Mouse (Mus musculus) T-helper 1 cell (primary cell): Measurements from ENCODE around the gene Chn2.

Experiments used
- in situ Hi-C: fragments of 300-600 bp; cut with MboI, MseI; formaldehyde crosslinking; loops from one replicate; pipeline ENCODE4 v1.15.1; 2025; ENCODE audit warnings: high pct_unique_total_duplicates

Gene Chn2

DNA sequence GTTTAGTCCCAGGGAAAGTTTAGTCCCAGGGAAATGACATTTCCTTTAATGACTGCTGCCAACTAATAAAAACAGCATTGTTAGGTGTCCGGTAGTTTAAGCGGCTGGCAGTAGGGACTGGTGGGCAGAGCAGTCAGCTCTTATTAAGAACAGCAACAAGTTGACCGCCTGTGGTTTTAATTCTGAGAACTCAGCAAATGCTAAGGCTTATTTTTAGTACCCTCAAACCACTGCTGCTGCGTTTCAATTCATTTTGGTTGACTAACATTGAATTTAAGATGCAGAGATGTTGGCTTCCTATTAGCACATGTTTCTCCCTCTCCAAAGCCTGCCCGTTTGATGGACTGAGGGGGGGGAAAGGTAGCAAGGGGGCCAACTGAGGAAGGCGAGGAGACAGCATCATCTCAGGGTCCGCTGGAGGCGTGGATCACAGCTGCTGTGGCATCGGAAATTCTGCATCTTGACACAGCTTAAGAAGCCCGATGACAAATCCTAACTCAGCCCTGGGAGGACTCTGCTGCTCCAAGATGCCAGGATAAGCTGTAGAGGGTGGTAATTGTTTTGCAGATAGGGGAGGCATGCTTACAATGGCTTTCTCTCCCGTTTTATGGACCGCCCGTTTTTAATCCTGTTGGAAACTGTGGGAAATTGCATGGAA, 2.2 kb downstream of the Chn2 start:
- in situ Hi-C loops: no loop called here

DNA sequence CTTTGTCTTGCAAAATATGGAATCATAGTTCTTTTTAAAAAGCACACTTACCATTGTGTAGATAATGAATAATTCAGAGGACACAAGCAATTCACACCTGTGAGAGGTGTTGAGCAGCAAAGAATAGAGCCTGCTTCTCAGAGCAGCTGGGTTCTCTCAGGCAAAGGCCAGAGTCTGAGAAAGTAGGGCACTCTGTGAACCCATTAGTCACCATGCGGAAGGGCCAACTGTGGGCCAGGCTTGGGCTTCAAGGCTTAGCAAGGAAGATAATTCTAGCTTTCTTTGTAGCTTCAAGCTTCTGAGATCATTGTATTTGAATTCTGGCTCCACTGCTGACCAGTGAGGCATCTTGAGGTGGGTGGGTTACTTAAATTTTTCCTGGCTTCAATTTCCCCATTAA, 2.8 kb downstream of the Chn2 start:
- in situ Hi-C loops: no loop called here

DNA sequence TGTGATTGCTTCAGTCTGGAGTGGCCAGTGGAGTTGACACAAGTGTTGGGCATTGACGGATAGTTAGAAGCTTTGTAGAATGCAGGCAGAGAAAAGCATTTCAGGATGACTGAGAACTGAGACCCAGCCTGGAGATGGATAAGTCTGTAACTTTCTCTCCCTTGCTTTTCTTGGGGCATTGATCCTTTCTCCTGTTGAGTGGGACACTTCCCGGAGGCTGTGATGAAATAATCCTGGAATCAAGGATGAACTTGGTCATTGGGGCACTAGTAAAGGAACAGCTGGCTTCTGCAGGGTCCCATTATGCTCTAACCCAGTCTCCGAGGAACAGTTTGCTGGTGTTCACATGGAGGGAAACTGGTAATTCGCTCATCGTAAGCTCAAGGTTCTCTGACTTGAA, 4.2 kb downstream of the Chn2 start:
- in situ Hi-C loops: no loop called here

DNA sequence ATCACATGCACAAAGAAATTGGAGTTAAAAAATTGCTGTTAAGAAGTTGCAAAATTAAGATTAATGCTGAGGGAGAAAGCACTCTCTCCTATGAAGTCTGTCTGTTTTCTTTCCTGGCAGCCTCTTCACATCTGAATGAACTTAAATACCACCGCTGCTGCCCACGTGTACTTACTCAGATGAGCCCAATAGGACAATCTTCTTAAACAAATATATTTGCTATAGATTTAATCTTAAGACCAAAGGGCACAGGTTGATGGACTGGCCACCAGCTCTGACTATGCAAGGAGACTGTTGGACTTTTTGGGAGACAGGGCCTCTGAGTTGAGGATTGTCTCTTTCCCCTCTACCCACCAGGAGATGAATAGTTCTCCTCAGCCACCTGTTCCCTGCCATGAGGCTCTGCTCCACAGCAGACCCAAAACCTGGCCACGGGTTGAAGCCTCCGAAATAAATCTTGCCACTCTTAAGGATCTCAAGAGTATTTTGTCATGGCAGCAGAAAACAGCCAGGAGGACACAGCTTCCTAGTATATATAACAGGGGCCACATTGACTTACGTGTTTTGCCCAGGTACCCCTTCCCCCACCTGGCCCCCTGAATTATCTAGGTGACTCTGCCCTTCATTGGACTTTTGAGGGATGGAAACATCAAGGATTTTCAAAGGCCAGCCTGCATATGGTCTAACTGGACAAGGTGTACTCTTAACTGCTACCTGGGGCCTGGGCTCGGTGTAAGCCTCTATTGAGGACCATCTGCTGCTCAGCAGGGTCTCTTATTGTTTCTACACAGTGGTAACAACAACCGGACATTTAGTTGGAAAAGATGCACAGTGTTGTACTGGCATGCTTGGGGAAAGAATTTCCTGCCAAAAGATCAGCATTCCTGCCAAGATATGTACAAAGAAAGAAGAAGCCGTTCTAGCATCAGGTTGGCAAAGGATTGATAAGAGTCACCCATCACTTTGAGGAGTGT, 6.7 kb downstream of the Chn2 start:
- in situ Hi-C loops: no loop called here

DNA sequence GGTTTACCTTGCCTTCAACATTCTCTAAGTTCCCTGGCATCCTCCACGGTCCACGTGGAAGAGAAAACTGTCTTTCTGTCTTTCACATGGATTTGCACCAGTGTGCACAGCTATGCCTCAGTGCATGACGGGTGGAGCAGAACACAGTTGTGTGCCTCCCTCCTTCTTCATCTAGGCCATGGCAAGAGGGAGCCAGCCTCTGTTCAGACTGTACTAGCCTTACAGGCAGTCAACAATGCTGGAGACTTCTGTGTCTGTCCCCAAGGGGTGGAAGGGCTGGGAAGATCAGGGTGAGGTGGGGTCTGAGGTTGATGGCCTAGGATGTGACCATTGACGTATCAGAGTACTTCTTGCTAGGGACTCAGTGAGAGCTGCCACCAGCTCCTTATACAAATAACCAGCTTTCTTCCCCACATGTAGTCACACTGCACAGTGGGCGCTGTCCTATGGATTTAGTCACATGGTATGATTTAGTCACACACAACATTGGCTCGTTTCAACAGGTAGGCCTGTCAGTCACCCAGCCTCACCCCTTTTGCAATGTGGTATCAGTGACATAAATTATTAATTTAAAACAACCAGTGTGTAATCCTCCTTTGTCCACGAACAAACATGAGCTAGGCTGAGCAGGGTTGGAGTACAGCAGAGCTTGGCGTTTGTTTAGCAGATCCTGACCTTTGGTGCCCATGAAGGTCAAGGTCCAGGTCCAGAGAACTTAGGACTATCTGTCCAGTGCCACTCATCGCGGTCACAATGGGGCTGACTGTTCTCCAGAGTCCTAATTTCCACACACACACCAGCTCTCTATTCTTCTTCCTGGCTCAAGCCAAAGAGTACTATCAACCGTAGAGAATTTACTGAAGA, 7.8 kb downstream of the Chn2 start:
- in situ Hi-C loops: no loop called here

DNA sequence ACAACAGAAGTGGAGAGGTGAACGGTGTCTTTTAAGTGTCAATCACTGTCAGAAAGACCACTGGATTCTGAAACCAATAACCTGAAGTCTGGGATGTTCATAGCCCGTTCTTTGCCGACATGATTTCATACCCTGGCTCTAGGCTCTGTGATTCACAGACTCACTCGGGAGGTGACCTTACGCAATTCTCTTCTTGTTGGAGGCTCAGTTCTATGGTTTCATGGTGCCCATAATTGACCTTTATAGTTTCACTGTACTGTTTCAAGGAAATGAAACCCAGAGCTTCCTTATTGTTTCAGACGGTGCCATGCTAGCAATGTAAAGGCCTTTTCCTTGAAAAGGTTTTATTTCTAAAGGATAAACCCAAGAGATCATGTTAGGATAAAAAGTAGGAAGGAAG, 9.4 kb downstream of the Chn2 start:
- in situ Hi-C loops: no loop called here

DNA sequence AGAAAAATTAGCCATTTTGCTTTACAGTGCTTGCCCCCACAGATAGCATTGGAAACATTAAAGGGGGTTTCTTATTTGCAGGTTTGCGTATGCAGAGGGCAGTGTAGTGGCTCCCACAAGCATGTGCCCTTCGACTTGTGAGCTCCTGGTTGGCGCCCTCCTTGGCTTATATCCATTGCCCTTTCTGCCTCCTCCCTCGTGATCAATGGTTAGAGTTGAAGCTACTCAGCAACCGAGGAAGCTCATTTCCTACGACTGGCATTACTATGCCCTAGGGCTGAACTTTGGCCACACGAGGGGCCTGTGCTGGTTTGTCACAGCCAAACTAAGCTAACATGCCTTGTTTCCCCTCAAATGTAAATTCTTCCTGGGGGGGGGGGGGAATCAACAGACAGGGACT, 11.8 kb downstream of the Chn2 start:
- in situ Hi-C loops: no loop called here

DNA sequence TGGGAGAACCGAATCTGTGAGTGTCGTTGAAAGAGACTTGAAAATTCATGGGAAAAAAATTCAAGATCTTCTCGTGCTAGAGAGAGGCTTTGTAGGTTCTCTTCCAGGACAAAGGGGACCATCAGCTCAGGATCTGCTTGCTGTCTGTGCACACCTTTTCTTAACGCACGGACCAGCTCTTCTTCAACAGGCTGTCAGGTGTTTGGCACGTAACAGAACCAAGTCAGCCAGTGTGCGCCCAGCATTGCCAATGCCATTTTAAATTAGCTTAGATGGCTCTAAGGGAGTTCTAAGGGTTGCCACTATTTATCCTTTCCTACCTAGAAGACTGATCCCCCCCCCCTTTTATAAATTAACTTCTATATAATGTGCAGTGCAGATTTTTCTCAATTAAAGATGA, 12.8 kb downstream of the Chn2 start:
- in situ Hi-C loops: no loop called here

DNA sequence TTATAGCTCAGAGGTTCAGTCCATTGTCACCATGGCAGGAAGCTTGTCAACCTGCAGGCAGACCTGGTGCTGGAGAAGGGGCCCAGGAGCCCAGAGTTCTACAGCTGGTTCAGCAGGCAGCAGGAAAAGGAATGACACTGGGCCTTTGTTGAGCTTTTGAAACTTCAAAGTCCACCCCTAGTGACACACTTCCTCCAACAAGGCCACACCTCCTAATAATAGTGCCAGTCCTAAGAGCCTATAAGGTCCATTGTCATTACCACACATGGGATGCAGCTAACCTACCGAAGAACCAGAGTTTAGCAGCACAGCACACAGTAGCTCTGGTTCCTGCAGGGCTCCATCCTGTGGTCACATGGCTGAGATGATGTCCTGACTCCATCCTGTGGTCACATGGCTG, 13.3 kb downstream of the Chn2 start:
- in situ Hi-C loops: no loop called here

DNA sequence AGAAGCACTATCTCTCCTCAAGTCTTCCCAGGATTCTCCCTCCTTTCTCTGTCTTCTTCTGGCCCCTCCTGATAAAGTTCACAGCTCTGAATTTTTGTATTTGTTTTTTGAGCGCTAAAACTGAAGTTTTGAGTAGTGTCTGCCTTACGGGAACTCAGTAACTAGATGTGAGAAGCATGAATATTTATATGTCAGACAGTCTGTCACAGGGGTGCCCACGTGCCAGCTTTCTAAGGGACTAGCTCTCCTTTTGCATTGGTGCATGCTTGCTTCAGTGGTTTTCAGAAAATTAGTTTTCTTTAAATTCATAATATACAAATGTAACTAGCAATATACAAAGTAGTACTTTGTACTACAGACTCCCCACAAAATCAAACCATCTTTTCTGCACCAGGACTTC, 14.0 kb downstream of the Chn2 start:
- in situ Hi-C loops: no loop called here

DNA sequence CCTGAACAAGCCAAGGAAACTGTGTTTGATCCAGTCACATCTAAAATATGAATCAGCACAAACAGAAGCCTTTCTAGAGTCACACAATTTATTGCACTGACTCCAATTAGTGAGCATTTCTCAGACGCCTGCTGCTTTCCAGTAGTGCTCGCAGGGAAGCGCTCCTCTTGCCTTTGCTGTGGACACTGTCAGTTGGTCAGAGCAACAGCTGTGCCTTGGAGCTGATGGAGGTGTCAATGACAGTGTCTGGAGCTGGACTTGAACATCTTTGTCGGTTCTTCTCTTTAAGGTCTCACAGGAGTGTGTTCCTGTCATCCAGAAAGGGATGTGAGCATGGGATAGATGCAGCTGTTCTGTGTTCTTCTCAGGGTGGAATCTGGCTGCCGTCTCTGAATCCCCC, 16.0 kb downstream of the Chn2 start:
- in situ Hi-C loops: loop anchor here (5.0 kb wide), 1 partner anchor 92 kb away; no protein-coding TSS in a partner anchor

DNA sequence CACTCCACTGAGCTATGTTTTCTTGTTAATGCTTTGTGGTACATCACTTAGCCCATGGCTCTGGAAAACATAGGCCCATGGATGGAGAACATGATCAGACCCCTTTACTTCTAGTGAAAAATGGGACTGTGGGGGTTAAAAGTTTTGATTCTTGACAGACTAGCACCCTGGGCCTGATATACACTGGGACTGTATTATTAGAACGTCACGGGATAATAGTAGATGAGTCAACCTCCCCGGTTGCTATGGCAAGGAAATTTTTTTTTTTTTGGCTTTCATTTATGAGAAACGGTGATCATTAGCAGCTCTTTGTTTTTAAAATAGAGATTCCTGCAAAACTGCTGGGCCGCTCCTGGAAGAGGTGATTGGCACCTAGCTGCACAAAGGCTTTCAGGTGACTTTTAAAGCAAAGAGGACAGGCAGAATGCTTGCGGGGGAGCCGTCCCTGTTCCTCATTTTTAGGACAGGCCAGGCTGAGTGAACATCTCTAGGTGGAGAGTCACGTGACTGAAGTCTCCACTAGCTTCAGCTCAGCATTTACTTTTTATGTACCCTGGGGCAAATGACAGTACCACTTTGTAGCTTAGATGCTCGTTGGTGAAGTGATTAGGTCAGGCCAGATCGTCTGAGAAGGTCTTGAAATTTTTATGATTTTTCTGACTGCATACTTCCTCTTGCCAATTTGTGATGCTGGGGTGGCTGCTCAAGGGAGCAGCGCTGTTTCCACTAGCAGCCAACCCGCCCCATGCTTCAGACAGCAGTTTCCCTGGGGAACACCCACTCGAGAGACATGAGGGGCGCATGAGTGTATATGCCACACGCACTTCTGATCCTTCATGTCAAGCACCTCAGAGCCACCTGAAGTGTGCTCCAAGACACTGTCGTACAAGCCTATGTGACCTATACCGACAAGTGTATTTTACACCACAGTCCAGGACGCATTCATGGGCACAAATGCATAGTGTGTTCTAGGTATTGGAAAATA, 17.5 kb downstream of the Chn2 start:
- in situ Hi-C loops: loop anchor here (5.0 kb wide), 1 partner anchor 90 kb away; no protein-coding TSS in a partner anchor

DNA sequence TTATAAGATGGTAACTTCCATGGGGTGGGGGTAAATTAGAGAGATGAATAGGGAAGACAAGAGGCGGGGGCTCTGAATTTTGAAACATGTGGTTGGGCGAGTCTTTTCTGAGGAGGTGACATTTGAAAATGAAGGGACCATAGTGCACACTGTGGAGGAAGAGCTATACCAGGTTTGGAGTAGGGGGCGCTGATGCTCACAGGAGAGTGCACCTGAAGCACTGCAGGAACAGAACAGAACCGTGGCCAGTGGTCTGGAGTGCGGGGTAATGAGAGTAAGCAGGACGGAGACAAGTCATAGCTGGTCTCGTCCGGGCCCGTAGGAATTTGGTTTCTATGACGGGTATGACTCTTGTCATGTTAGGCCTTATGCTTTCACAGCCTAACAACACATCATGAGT, 18.3 kb downstream of the Chn2 start:
- in situ Hi-C loops: loop anchor here (5.0 kb wide), 1 partner anchor 90 kb away; no protein-coding TSS in a partner anchor

DNA sequence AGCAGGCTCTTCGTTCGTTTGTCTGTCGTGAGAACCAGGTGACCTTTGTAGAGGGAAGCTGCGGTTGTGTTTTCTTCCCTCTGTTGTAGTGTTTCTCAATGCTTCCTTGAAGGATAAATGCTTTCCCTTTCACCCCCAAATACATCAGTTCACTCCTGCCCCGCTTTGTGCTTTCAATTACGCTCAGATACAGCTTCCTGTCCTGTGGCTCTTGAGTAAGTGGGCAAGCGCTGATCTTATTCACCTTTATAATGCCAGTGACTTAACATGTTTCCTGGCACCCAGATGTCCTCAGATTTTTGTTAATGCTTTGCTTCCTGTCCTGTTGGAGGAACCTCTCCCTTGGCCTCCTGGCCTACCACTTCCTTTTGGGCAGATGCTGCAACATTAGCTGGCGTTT, 19.5 kb downstream of the Chn2 start:
- in situ Hi-C loops: loop anchor here (5.0 kb wide), 1 partner anchor 88 kb away; no protein-coding TSS in a partner anchor

DNA sequence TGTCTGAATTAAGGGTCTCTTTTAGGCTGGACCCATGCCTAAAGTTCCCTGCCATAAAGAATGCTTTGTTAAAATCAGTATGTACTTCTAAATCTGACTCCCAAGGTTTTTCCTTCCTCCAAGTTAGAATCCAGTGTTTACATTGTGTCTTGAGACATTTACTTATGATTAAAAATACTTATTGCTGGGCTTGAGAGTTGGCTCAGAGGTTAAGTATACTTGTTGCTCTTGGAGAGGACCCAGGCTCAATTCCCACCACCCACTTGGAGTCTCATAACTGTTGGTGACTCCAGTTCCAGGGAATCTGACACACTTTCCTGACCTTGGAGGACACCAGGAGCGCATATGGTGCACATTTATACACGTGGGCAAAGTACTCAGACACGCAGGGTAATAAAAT, 20.9 kb downstream of the Chn2 start:
- in situ Hi-C loops: no loop called here

DNA sequence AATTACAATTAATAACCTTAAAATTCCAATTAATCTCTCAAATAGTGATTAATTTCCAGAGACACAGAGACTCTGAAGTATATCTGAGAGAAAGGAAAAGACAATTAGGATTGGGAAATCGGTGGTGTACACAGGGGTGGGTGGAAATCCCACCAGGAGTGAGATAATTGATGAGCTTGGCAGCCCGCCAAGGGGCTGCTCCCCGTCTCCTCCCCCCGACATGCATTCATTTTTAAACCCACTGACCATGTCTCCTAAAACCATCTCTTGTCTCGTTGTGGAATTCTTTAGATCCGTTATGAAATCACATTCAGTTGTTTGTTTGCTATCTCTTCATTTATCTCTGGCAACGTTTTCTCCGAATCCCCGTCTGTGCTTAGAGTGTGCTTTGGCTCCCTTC, 22.0 kb downstream of the Chn2 start:
- in situ Hi-C loops: no loop called here

DNA sequence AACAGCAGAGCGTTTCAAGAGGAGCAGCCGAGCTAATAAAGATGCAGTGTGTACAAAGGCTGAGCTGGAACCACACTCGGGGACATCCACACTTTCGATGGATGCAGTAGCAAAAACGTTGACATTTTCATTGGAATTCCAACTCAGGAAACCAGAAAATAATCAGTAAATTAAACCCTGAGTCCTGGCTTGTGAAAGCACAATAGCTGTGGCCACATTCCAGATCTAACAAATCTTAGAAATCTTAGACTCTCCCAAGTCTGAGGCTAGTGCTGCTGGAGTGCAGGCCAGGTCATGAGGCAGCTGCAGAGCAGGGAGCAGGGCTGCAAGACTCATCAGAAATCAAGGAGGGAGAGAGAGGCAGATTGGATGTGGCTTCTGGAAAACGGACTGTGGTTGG, 24.5 kb downstream of the Chn2 start:
- in situ Hi-C loops: no loop called here

DNA sequence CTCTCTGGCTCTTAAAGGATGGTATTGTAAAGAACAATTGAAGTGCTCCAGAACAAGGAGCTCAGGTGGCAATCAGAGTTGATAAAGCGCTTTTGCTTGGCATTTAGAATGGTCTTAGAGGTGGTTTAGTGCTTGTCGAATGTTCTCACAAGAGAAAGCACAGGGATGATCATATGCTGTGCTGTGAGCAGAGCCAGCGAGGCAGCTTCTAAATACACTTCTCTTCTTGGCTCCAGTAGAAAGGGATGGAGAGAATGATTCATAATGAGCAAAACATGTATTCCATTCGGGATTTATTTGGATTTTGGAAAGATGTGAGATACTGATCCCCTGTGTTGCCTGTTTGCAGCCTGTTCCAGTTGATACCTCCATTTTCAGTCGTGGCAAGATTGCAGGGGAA, 28.0 kb downstream of the Chn2 start:
- in situ Hi-C loops: no loop called here

DNA sequence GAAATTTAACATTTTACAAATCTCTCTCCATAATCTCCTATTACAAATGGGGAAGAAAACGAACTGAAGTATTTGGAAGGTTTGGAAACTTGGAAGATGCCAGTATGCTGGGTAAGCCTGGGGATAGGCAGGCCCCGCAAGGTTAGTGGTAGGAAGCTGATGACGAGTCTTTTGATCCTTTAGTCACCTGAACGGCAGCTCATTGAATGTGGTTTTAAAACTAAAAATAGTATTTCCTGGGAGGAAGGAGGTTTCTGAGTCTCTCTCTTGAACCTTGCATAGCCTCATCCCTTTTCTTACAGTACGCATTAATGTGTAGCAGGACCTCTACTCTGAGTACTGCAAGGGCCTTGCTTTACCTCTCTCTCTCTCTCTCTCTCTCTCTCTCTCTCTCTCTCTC, 29.5 kb downstream of the Chn2 start:
- in situ Hi-C loops: no loop called here

DNA sequence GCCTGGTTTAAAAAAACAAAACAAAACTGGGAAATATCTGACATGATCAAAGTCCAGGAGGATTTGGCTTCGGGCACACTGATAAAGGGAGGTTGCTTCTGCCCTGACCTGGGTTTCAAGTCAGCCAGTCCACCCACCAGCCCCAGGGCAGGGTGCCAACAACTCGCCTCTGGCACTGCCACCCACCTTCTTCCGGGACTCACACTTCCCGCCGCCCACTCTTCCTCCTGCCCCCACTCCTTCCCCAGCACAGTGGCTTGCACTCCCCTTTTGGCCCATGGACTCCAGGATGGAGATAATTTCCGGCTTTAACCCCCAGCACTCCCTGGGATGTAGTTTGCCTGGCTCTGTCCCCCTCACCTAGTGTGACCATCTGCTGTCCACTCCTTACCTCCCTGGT, 31.4 kb downstream of the Chn2 start:
- in situ Hi-C loops: no loop called here

DNA sequence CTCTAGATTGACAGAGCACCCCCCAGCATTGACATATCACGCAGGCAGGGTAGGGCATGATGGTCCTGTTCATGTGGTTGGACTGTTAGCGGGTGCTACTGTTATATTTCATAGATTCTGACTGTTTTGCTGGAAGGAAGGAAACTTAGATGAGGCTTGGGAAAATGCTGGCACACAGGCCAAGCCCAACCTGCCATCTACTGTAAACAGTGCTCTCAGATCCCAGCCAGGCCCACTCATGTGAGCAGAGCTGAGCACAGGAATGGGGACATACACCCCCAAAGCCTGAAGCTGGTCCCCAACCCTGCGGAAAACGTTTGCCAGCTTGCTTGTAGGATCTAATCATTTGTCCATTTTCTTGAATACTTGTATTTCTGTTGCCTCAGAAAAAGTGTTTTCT, 32.1 kb downstream of the Chn2 start:
- in situ Hi-C loops: no loop called here
